Mouse (Mus musculus) megakaryocyte progenitor cell, adult 5-6 weeks (primary cell): ENCODE results near the gene Gtf3c3. TPM values are rescaled to one million over a fixed set of nuclear protein-coding genes. Genes with fewer than 3 reads are reported as not detected.

Experiments used
- total RNA-seq, 2 experiments: library from RNA; stranded (forward) in 1 of 2; stranded (reverse) in 1 of 2; fragments of 157-497, 149-512 nt in 1 of 2; fragments of 200-1000 nt in 1 of 2; gene quantifications; 2 replicates each; pipeline versions ENCODE4 v1.2.3 to v1.2.4; 2015 to 2017

Gene Gtf3c3
- total RNA-seq, 2 experiments from 2014 or later, result 19.4 to 20.3 TPM

Other genes with a start within 250 kb of the Gtf3c3 start
- gene Hecw2, start 243.8 kb downstream of the Gtf3c3 start, total RNA-seq (2015), result 0.05 TPM in 1 of 2 replicates, not detected in the other
- not detected in 2 replicates for gene Hecw2, start 243.8 kb downstream of the Gtf3c3 start, total RNA-seq (2017)
- gene Ccdc150, start 188.3 kb downstream of the Gtf3c3 start, total RNA-seq (2015), result 0.20 and 0.81 TPM in 2 replicates
- gene Ccdc150, start 188.3 kb downstream of the Gtf3c3 start, total RNA-seq (2017), result 0.29 and 2.2 TPM in 2 replicates
- 0.07 and 0.39 TPM in 2 replicates for gene Pgap1, start 118.7 kb upstream of the Gtf3c3 start, total RNA-seq (2015)
- 0.96 and 1.8 TPM in 2 replicates for gene Pgap1, start 118.7 kb upstream of the Gtf3c3 start, total RNA-seq (2017)